Mouse (Mus musculus): ENCODE measurements at regions not wholly inside any gene's neighbourhood (a gene's known extent, or its start where the extent isn't known, plus 50 kb on each side); places are given as distances from the start of the nearest gene placed in this dataset.

DNA sequence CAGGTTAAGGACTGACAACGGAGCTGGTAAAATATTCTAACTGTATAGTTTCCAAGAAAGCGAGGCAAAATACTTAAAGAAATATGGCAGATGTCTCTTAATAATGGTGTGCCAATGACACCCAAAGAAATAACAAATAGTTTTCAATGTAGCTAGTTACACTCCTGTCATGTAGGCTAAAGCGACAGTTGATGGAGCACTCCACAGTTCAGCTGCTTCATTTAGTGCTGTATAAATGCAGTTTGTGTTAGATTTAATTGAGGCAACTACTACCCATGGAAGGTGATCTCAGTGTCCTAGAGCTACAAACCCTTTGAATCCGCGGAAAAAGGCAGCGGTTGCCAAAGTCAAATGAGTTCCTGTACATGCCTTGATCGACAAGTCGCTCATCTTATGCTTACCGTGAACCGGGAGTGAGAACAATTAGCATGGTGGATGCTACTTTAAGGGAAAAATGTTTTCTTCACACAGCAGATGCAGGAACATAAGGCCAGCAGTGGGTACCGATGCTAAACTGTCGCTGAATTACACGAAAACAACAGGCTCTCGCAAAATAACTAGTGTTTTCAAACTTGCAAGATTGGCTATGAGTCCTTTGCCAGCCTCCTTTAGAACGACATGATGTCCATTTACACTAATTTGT lies 961.4 kb downstream of the Mat2b start:
- peak; percentile 6 to 9 for DNase-seq (ENCODE audit: low spot score in 2 of 2)

GRCm38 (mm10) chr11:39723621-39724020 lies 971.4 kb downstream of the Mat2b start:
- intact Hi-C loops (cut with DNase I): no loop called here
- no peak for DNase-seq (ENCODE audit: low spot score in 2 of 2)

More for the DNA sequence above, 961.4 kb downstream of the Mat2b start:
- intact Hi-C loops (cut with DNase I): no loop called here

- intact Hi-C loops (cut with DNase I): no loop called here
Measured at GRCm38 (mm10) chr11:39678521-39678920, 1016.5 kb downstream of the Mat2b start.

DNA sequence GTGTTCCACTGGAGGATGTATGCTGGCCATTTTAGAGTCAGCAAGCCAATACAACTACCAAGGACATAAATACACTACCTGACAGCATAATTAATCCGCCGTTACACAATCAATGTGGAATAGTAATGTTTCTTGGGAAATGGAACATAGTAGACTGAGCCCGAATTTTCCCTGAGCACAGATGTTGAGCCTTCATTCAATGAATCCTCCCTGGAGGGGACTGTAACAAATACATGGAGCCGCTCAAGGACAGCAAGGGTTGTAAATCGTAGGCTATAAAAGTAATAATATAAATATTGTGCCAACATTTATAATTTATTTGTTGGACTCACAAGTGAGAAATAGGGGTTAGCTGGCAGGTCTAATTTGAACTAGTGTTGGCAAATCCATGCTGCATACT lies 1041.4 kb downstream of the Mat2b start:
- intact Hi-C loops (cut with DNase I): no loop called here
- DNase-seq (ENCODE audit: low spot score in 2 of 2): no peak

More at GRCm38 (mm10) chr11:39678521-39678920, 1016.5 kb downstream of the Mat2b start:
- no peak for DNase-seq (ENCODE audit: low spot score in 2 of 2)

DNA sequence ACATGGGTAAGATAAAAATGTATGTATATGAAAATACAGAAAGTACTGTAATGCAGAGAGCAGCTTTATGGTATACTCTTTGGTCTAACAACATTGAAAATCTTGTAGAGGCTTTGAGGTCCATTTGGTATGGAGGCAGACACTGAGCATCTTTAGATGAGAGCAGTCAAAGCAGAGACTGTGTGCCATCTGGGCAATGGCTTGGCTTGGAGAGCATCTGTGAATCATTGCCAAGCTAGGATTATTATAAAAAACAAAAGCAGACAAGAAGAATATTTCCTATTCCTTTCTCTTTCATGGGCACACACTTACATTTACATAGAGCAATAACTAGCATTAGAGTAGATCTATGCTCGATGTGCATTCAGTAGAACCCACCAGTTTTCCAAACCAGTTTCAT lies 1075.6 kb downstream of the Mat2b start:
- intact Hi-C loops (cut with DNase I): no loop called here

DNA sequence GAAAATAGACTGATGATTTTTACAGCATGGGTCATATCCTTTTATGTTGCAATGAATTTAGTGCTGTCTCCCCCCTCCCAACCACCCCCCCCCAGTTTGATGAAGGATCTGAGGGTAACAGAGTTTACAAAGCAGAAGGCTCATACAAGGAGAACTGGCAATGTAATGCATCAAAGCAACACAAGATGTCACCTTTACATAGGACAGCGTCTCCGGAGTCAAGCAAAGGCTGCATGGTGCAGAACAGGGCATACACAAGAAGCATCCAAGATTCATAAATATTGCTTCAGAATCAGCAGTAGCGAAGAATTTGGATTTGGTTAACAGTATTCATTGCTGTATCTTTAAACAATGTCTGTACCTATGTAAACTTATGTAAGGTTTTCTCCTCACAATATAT lies 1079.2 kb downstream of the Mat2b start:
- DNase-seq (ENCODE audit: low spot score in 2 of 2): peak in 1 of 2 experiments; percentile 23
- intact Hi-C loops (cut with DNase I): no loop called here

More for the DNA sequence above, 1075.6 kb downstream of the Mat2b start:
- no peak for DNase-seq (ENCODE audit: low spot score in 2 of 2)

- DNase-seq (ENCODE audit: low spot score in 2 of 2): peak in 1 of 2 experiments; percentile 9
- intact Hi-C loops (cut with DNase I): no loop called here
Measured at GRCm38 (mm10) chr11:39596479-39596878, 1098.5 kb downstream of the Mat2b start.

DNA sequence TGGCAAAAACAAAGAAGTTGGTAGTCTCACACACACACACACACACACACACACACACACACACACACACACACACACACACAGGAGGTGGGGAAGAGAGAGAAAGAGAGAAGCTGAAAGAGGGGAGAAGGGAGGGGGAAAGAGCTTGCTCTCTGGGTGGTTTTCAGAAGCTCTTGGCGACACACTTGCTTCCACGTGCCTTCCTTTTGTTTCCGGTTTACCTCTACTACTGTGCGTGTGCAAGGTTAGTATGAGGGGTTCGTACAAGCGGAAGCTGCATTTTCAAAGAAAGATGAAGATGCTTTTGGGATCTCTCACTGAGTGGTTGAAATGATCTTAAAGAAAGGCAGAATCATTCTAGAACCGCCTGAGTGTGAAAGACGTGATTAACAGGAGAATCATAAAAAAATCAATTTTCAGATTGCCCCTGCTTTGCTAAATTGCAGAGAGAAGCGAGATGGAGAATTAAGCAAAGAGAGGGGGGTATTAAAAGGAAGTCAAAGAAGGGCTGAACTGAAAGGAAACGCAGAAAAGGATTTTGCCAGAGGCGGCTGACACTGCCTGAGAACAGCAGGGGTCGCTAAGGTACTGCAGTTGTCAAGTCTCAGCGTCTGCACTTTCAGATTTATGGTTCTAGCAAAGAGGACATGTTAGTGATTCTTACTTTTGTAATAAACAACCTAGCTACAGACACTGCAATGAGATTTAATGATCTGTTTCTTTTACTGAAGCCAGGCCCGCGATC lies 1106.2 kb downstream of the Mat2b start:
- intact Hi-C loops (cut with DNase I): loop anchor here (2.0 kb wide), 2 partner anchors 560 to 1012 kb away; no protein-coding TSS in a partner anchor
- DNase-seq (ENCODE audit: low spot score in 2 of 2): peak; percentile 74 to 89

GRCm38 (mm10) chr11:39558287-39558686 lies 1136.7 kb downstream of the Mat2b start:
- intact Hi-C loops (cut with DNase I): no loop called here
- no peak for DNase-seq (ENCODE audit: low spot score in 2 of 2)

DNA sequence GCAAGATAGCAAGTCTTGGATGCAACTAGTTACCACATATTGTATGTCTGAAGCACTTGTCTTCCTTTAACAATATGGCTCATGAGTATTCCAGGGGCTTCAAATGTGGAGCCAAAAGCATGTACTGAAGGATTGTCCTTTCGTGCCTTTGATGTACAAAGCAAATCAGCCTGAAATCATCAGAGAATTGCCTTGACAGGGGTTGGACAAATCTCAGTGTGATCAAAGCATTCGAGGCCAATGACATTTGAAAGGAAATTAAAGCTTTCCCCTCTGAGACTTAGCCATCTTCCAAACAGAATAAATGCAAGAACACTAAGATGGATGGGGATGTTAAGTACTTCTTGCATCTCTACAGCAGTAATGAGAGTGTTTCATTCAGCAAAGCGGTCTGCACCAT lies 1144.9 kb downstream of the Mat2b start:
- no peak for DNase-seq (ENCODE audit: low spot score in 2 of 2)
- intact Hi-C loops (cut with DNase I): no loop called here

- DNase-seq (ENCODE audit: low spot score in 2 of 2): peak in 1 of 2 experiments; percentile 6
- intact Hi-C loops (cut with DNase I): no loop called here
Measured at GRCm38 (mm10) chr11:39524866-39525649, 1169.9 kb downstream of the Mat2b start.

GRCm38 (mm10) chr11:39495253-39495652 lies 1199.8 kb downstream of the Mat2b start:
- intact Hi-C loops (cut with DNase I): no loop called here
- DNase-seq (ENCODE audit: low spot score in 2 of 2): no peak

DNA sequence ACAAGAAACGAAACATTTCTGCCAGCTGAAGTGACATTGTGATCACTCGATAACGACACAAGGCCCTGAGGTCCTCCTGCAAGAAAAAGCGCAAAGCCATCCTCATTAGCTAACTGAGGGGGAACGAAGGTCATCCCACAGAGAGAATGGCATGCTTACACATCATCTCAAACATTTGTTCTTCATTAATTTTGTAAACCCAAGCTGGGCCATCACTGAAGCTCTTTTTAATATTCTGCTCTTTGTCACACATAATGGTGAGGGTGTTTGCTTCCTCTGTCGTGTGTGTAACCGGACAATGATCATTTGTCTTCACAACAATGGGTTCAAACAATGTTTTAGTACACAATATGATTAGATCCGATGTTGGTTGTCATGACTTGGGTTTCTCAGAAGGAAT lies 1217.9 kb downstream of the Mat2b start:
- intact Hi-C loops (cut with DNase I): no loop called here
- DNase-seq (ENCODE audit: low spot score in 2 of 2): no peak

DNA sequence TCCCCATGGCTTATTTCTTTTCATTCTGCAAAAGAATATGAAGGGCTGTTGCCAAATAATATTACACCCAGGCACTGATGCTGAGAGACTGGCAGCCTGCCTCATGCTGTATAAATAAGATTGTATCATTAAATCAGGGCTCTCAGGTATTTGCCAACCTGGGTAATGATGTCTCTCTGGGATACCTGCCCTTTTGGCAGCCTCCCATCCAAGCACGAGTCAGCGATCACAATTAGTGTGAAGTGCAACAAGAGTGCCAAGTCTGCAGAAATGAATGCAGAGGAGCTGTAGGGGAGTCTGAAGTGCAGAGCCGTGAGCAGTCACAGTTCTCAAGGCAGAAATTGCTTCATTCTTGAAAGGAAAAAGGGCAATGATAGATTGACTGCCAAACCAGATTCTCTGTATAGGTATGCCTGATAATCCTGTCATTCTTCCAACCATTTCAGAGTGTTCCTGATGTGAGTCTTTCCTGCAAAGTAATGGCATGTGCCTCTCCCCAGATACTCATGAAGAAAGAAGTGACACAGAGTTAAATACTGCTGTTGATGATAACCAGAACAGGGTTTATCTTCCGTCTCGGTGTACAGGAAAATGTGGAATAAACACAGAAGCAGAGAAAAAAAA lies 1241.6 kb downstream of the Mat2b start:
- intact Hi-C loops (cut with DNase I): no loop called here
- DNase-seq (ENCODE audit: low spot score in 2 of 2): no peak

GRCm38 (mm10) chr11:39446374-39446773 lies 1248.6 kb downstream of the Mat2b start:
- DNase-seq (ENCODE audit: low spot score in 2 of 2): no peak
- intact Hi-C loops (cut with DNase I): no loop called here

DNA sequence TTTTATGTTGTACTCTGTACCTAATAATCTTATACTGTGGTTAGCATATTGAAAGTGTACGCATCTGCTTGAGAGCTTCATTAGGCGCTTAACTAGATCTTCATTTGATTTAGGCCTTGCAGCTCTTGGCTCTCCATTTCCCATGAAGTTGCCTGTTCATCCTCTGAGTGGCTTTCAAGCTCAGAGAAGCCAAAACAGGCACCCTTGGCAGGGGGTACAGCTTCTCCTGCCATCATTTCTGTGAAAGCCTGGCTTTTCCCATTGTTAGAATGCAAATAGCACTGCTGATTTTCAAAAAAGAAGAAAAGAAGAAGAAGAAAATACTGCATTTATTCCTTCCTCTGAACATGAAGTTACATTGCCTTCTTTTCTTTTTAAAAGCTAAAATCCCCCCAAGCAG lies 1283.3 kb downstream of the Mat2b start:
- no peak for DNase-seq (ENCODE audit: low spot score in 2 of 2)
- intact Hi-C loops (cut with DNase I): no loop called here

DNA sequence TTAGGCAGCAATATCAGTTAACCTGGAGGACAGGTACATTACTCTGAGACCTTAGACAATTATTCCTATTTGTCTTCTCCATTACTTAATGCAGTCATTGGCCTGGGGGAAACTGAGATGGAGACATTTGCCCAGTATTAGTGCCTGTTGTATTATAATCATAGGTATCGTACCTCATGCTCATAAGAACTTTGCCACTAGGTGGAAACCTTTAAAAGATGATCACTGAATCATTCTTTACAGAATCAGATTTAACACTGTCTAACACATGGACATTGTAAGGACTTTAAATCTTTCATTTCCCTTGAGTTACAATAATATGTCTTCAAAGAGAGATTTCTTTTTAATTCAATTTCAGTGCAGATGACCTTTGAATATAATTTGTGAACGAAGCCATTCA lies 1283.8 kb downstream of the Mat2b start:
- intact Hi-C loops (cut with DNase I): no loop called here
- DNase-seq (ENCODE audit: low spot score in 2 of 2): no peak

DNA sequence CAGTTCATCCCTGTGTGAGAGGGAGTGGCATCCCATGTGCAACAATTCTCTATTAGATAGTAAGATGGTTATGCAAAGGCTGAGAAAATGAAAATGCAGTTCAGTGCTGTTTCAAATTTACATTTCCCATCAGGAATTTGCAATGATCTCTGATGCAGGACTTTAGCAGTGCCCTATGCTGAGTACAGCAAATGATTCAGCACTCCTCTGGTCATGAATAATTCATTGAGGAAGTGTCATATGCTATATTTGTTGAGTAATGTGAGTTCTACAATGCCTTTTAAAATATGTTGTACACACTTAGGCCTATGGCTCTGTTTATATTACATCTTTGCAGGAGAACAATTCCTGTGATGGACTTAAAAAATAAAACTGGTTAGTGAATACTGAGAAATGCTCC lies 1330.2 kb downstream of the Mat2b start:
- DNase-seq (ENCODE audit: low spot score in 2 of 2): peak; percentile 1 to 56
- intact Hi-C loops (cut with DNase I): no loop called here

GRCm38 (mm10) chr11:39350616-39351015 lies 1344.4 kb downstream of the Mat2b start:
- intact Hi-C loops (cut with DNase I): no loop called here
- DNase-seq (ENCODE audit: low spot score in 2 of 2): no peak
